ENCODE assay signal across 29 mouse cellular contexts in genomic region chr3:130720225-130720624, GRCm38 (mm10). TPM values are rescaled to one million over a fixed set of nuclear protein-coding genes. Genes with fewer than 3 reads are reported as not detected.
DNase-seq lines count a peak whose midpoint lies in the region; ATAC-seq and TF ChIP-seq lines count a peak whose summit lies in the region.
"Had no signal": no experiment of that assay in that cellular context is flagged by ENCODE, and none has a peak within 500 bp of the region (broad histone marks: within the 10 kb centered on the region; RNA-seq: fewer than 3 reads in every experiment).

No protein-coding gene starts in this region.

- dilution Hi-C loops in CH12.LX (cut with MboI; ENCODE audit: extremely low pct_ligation_motif_present, extremely low pct_unique_long_range_greater_than_20kb, low sequenced_read_pairs) = no loop called here

- no peak for TF ChIP-seq EP300 in CH12.LX (IDR thresholded peaks at IDR 0.05; ENCODE audit: low read length)

- H3K27me3 ChIP-seq in limb, embryonic 13.5 days = no peaks in the 10 kb centered on the region
- H3K27me3 ChIP-seq in limb, embryonic 10.5 days (ENCODE audit: low read depth, poor library complexity, severe bottlenecking) = no peaks in the 10 kb centered on the region
- H3K27me3 ChIP-seq in CH12.LX (replicated peaks) = no peaks in the 10 kb centered on the region
- no peaks in the 10 kb centered on the region for H3K27me3 ChIP-seq in forebrain, embryonic 16.5 days (replicated peaks; ENCODE audit: control insufficient read depth, insufficient read depth, low read length)
- H3K27me3 ChIP-seq: embryonic facial prominence, embryonic 12.5 days; forebrain, embryonic 13.5 days; heart, embryonic 13.5 days; Patski had no signal

- H3K79me2 ChIP-seq in CH12.LX (replicated peaks; ENCODE audit: control insufficient read depth, extremely low read depth, insufficient read depth, poor library complexity, severe bottlenecking) = no peaks in the 10 kb centered on the region

- TF ChIP-seq RAD21 in CH12.LX (IDR thresholded peaks at IDR 0.05; ENCODE audit: low read depth, low read length) = no peak

- no peaks in the 10 kb centered on the region for H3K4me1 ChIP-seq in limb, embryonic 13.5 days
- no peaks in the 10 kb centered on the region for H3K4me1 ChIP-seq in limb, embryonic 10.5 days
- peaks cover 8 to 41% of the 10 kb centered on the region in 2 experiments; a peak in 3 of 4 replicates for H3K4me1 ChIP-seq in CH12.LX (ENCODE audit: control insufficient read depth in 1 of 2, insufficient read depth in 2 of 2)
- no peaks in the 10 kb centered on the region for H3K4me1 ChIP-seq in forebrain, embryonic 16.5 days (replicated peaks; ENCODE audit: control insufficient read depth, insufficient read depth, low read length)
- H3K4me1 ChIP-seq: forebrain, embryonic 13.5 days; heart, embryonic 10.5 days; heart, embryonic 13.5 days had no signal

- no peak overlapping the region for H3K27ac ChIP-seq in limb, embryonic 13.5 days
- H3K27ac ChIP-seq in limb, embryonic 10.5 days = no peak overlapping the region
- no peak overlapping the region for H3K27ac ChIP-seq in CH12.LX (ENCODE audit: insufficient read depth, low read depth)
- H3K27ac ChIP-seq in forebrain, embryonic 16.5 days (ENCODE audit: low read length) = no peak overlapping the region
- H3K27ac ChIP-seq: embryonic facial prominence, embryonic 12.5 days; forebrain, embryonic 10.5 days; forebrain, embryonic 13.5 days; heart, adult 2 months; heart, embryonic 10.5 days; heart, embryonic 13.5 days; hindbrain, embryonic 14.5 days; hindbrain, postnatal 0 days had no signal

- no peak overlapping the region for H3K4me2 ChIP-seq in limb, embryonic 13.5 days (replicated peaks)
- no peak overlapping the region for H3K4me2 ChIP-seq in CH12.LX (ENCODE audit: insufficient read depth, low read depth, poor library complexity, severe bottlenecking)
- no peak overlapping the region for H3K4me2 ChIP-seq in forebrain, embryonic 16.5 days (ENCODE audit: low read length)
- H3K4me2 ChIP-seq: embryonic facial prominence, embryonic 12.5 days; forebrain, embryonic 13.5 days; heart, embryonic 13.5 days; hindbrain, embryonic 14.5 days had no signal

- no peak for TF ChIP-seq CTCF in CH12.LX (conservative IDR thresholded peaks at IDR 0.05 in 1 of 2, IDR thresholded peaks at IDR 0.05 in 1 of 2; ENCODE audit: low read depth in 2 of 2, low read length in 2 of 2)

- in situ Hi-C loops in CH12.LX (cut with MboI; ENCODE audit: low pct_ligation_motif_present, low pct_unique_long_range_greater_than_20kb, low sequenced_read_pairs) = no loop called here

- H3K4me3 ChIP-seq in limb, embryonic 13.5 days = no peak overlapping the region
- H3K4me3 ChIP-seq in limb, embryonic 10.5 days = no peak overlapping the region
- H3K4me3 ChIP-seq in CH12.LX (replicated peaks in 1 of 3; ENCODE audit: low read depth in 2 of 3, low read length in 2 of 3, poor library complexity in 1 of 3) = no peak overlapping the region
- no peak overlapping the region for H3K4me3 ChIP-seq in forebrain, embryonic 16.5 days (replicated peaks; ENCODE audit: low read length)
- H3K4me3 ChIP-seq: embryonic facial prominence, embryonic 12.5 days; forebrain, embryonic 10.5 days; forebrain, embryonic 13.5 days; heart, adult 2 months; heart, embryonic 10.5 days; heart, embryonic 13.5 days had no signal

- H3K9me3 ChIP-seq in limb, embryonic 13.5 days = no peaks in the 10 kb centered on the region
- H3K9me3 ChIP-seq in limb, embryonic 10.5 days (replicated peaks) = no peaks in the 10 kb centered on the region
- no peaks in the 10 kb centered on the region for H3K9me3 ChIP-seq in CH12.LX (replicated peaks; ENCODE audit: low read length)
- no peaks in the 10 kb centered on the region for H3K9me3 ChIP-seq in forebrain, embryonic 16.5 days (ENCODE audit: control insufficient read depth, low read length)
- H3K9me3 ChIP-seq: embryonic facial prominence, embryonic 12.5 days; forebrain, embryonic 10.5 days; forebrain, embryonic 13.5 days; G1E; heart, embryonic 10.5 days; heart, embryonic 13.5 days had no signal

- DNase-seq in limb, embryonic 10.5 days (ENCODE audit: low spot score) = no peak
- DNase-seq in CD4-positive helper T cell, adult 2 months (ENCODE audit: low read depth, low spot score) = peak; percentile 45
- DNase-seq in CH12.LX (ENCODE audit: extremely low read depth) = no peak
- DNase-seq in layer of hippocampus, adult 18-20 months (ENCODE audit: low spot score in 2 of 2) = no peak
- DNase-seq: adrenal gland, adult 2 months; adrenal gland, postnatal 14 days; cerebellum, adult 11-12 months; cerebellum, adult 8-10 months; cerebellum, postnatal 10 days; cerebellum, postnatal 36 days; forebrain, postnatal 0 days; gastrocnemius, postnatal 10 days; gastrocnemius, postnatal 36 days; heart, adult 2 months; heart, postnatal 14 days; heart, postnatal 4 days had no signal

- no peak for TF ChIP-seq POLR2A in CH12.LX (IDR thresholded peaks at IDR 0.05; ENCODE audit: low read depth, low read length)

- WGBS in limb, embryonic 13.5 days = 81% methylated on average over 4 of the region's 4 CpGs
- WGBS in limb, embryonic 10.5 days = 90% methylated on average over 4 of the region's 4 CpGs
- WGBS in forebrain, embryonic 16.5 days = 85% methylated on average over 4 of the region's 4 CpGs

- H3K36me3 ChIP-seq in limb, embryonic 13.5 days = no peaks in the 10 kb centered on the region
- peaks cover 13% of the 10 kb centered on the region for H3K36me3 ChIP-seq in limb, embryonic 10.5 days
- peaks cover 0 to 18% of the 10 kb centered on the region in 2 experiments for H3K36me3 ChIP-seq in CH12.LX (replicated peaks in 1 of 2; ENCODE audit: control insufficient read depth in 1 of 2, insufficient read depth in 1 of 2, low read length in 1 of 2)
- H3K36me3 ChIP-seq in forebrain, embryonic 16.5 days (ENCODE audit: control insufficient read depth, insufficient read depth) = 0 out of 2 replicates have a peak, but pooled peaks cover 2% of the 10 kb centered on the region

- 0 out of 2 replicates have a peak overlapping the region, but pooled peaks have one; percentile 13 for H3K9ac ChIP-seq in limb, embryonic 13.5 days
- H3K9ac ChIP-seq in CH12.LX (ENCODE audit: insufficient read depth, low read depth) = 0 out of 2 replicates have a peak overlapping the region, but pooled peaks have one; percentile 24
- no peak overlapping the region for H3K9ac ChIP-seq in forebrain, embryonic 16.5 days (replicated peaks; ENCODE audit: low read depth, low read length)
- H3K9ac ChIP-seq: embryonic facial prominence, embryonic 12.5 days; forebrain, embryonic 13.5 days; forebrain, postnatal 0 days; heart, embryonic 13.5 days; hindbrain, embryonic 14.5 days had no signal

- no peak for ATAC-seq in limb, embryonic 13.5 days (ENCODE audit: low FRiP score, low read depth)
- ATAC-seq in common myeloid progenitor, adult 5-6 weeks (replicated peaks; ENCODE audit: low read depth, poor library complexity, severe bottlenecking) = peak; percentile 44
- ATAC-seq in forebrain, embryonic 16.5 days = no peak
- ATAC-seq: forebrain, embryonic 13.5 days; forebrain, postnatal 0 days; hindbrain, postnatal 0 days; intestine, postnatal 0 days; Patski had no signal

TF ChIP-seq in CH12.LX, 34 proteins besides CTCF, POLR2A, EP300 and RAD21:
- TF ChIP-seq BHLHE40 (IDR thresholded peaks at IDR 0.05; ENCODE audit: low read depth, low read length) = peak; percentile 52
- no peak for TF ChIP-seq NELFE (IDR thresholded peaks at IDR 0.05; ENCODE audit: low read depth, low read length)
- no peak for TF ChIP-seq SIN3A (IDR thresholded peaks at IDR 0.05; ENCODE audit: low read length)
- TF ChIP-seq ETS1 (conservative IDR thresholded peaks at IDR 0.05; ENCODE audit: low read depth, low read length) = peak; percentile 28; the same call in 1 of the 2 replicates

RNA-seq across cellular contexts. Expression of gene Rpl34, which starts 10.0 kb away (rescaled TPM):
- polyA plus RNA-seq in limb, embryonic 13.5 days (2015; fragmentation: Nextera tagmentation; extraction: Ambion mirVana) = 877 and 879 TPM in 2 replicates
- polyA plus RNA-seq in limb, embryonic 10.5 days (2016; fragmentation: Nextera tagmentation; extraction: Ambion mirVana) = 949 and 1,083 TPM in 2 replicates
- total RNA-seq in CH12.LX (2012; rRNA removed) (2,604 and 2,660 TPM in 2 replicates), CH12.LX (2014; rRNA removed) (3,001 and 3,052 TPM in 2 replicates)
- polyA plus RNA-seq in CH12.LX (2012; ENCODE audit: insufficient read length, low read depth) = 1,701 and 1,728 TPM in 2 replicates
- total RNA-seq in common myeloid progenitor, adult 5-6 weeks (2017) = 2,934 and 3,618 TPM in 2 replicates
- total RNA-seq in layer of hippocampus, adult 18-20 months (2021) = 100 to 1,000 TPM; 350 to 366 TPM
- polyA plus RNA-seq in forebrain, embryonic 16.5 days (2015; fragmentation: Nextera tagmentation; extraction: Ambion mirVana) = 526 and 528 TPM in 2 replicates

RNA-seq across cellular contexts. Expression of gene Ostc, which starts 11.0 kb away (rescaled TPM):
- polyA plus RNA-seq in limb, embryonic 13.5 days (2015; fragmentation: Nextera tagmentation; extraction: Ambion mirVana) = 480 and 491 TPM in 2 replicates
- polyA plus RNA-seq in limb, embryonic 10.5 days (2016; fragmentation: Nextera tagmentation; extraction: Ambion mirVana) = 358 and 371 TPM in 2 replicates
- 214 and 239 TPM in 2 replicates for total RNA-seq in CH12.LX (2012; rRNA removed)
- total RNA-seq in CH12.LX (2014; rRNA removed) = 551 and 565 TPM in 2 replicates
- polyA plus RNA-seq in CH12.LX (2012; ENCODE audit: insufficient read length, low read depth) = 237 and 247 TPM in 2 replicates
- 140 and 175 TPM in 2 replicates for total RNA-seq in common myeloid progenitor, adult 5-6 weeks (2017)
- 10 to 100 TPM; 56.3 to 61.5 TPM for total RNA-seq in layer of hippocampus, adult 18-20 months (2021)
- 235 and 243 TPM in 2 replicates for polyA plus RNA-seq in forebrain, embryonic 16.5 days (2015; fragmentation: Nextera tagmentation; extraction: Ambion mirVana)
